Mouse (Mus musculus): ENCODE results near the gene Rnf150.

GRCm38 (mm10) chr8:83028211-83028610, 165.1 kb downstream of the Rnf150 start:
- TF ChIP-seq CTCF (IDR thresholded peaks at IDR 0.05; ENCODE audit: extremely low read depth, insufficient read depth, low read length), result no peak
- TF ChIP-seq POLR2A (IDR thresholded peaks at IDR 0.05; ENCODE audit: extremely low read depth, insufficient read depth, low read length), result no peak

Data from cortical plate, adult 2 months (tissue).